Mouse (Mus musculus) adrenal gland, postnatal 36 days (tissue): ENCODE results near the gene Tgm6. TPM values are rescaled to one million over a fixed set of nuclear protein-coding genes. Genes with fewer than 3 reads are reported as not detected.

Experiments used
- DNase-seq, 2 experiments: peaks; one replicate each; pipeline ENCODE4 v3.0.0; 2021; ENCODE audit warnings: mixed read lengths in 1 of 2
- total RNA-seq, 2 experiments: library from RNA; stranded (reverse); gene quantifications; 2 replicates each; pipeline ENCODE4 v1.2.3; 2021

The Tgm6 gene
- total RNA-seq, 2 experiments from 2014 or later: not detected

GRCm38 (mm10) chr2:130178706-130179506, 66.7 kb downstream of the Tgm6 start, which contains the start of gene Snrpb:
TSS of gene Snrpb (minus strand) at chr2:130179403.
- peak; percentile 92 to 93 for DNase-seq

GRCm38 (mm10) chr2:130179507-130180019, 67.3 kb downstream of the Tgm6 start:
- no peak for DNase-seq

- DNase-seq: no peak
These were observed 76.2 kb downstream of the Tgm6 start for GRCm38 (mm10) chr2:130188391-130188790.

GRCm38 (mm10) chr2:130194894-130195293, 82.7 kb downstream of the Tgm6 start, which contains the start of gene Tmc2:
TSS of gene Tmc2 (plus strand) at chr2:130195194.
- DNase-seq: no peak

- DNase-seq: no peak
These were observed 88.7 kb downstream of the Tgm6 start for GRCm38 (mm10) chr2:130200961-130201360.

Other genes starting within 250 kb of the Tgm6 start
- under 1 TPM; 0.13 to 0.63 TPM for gene Tgm3, start 100.1 kb upstream of the Tgm6 start, total RNA-seq
- gene Snrpb, start 67.0 kb downstream of the Tgm6 start, total RNA-seq: 100 to 1,000 TPM; 184 to 187 TPM
- gene Tmc2, start 82.8 kb downstream of the Tgm6 start, total RNA-seq: not detected
- 100 to 1,000 TPM in 1 of 2 experiments, 10 to 100 TPM in 1; 94.9 to 131 TPM for gene Nop56, start 162.0 kb downstream of the Tgm6 start, total RNA-seq
- 100 to 1,000 TPM; 421 to 428 TPM for gene Idh3b, start 172.1 kb downstream of the Tgm6 start, total RNA-seq
- 1 to 10 TPM; 3.4 to 3.7 TPM for gene Ebf4, start 182.8 kb downstream of the Tgm6 start, total RNA-seq